Mouse (Mus musculus) neural tube, embryonic 12.5 days (tissue): Measurements from ENCODE around the gene Tcaim. TPM values are rescaled to one million over a fixed set of nuclear protein-coding genes. Genes with fewer than 3 reads are reported as not detected.
"Not testable (repeated sequence)": the region's sequence is repeated elsewhere in the genome, so short reads cannot be mapped to it uniquely, and the experiment has no call there.

Source experiments
- ATAC-seq: fragments of 200-750 bp; cut with Nextera tagmentation; 2 replicates; pipeline ENCODE4 v1.8.0; 2017; ENCODE audit warnings: low read depth, mild to moderate bottlenecking, moderate TSS enrichment, moderate library complexity; ENCODE audit not compliant: low FRiP score
- H3K27ac ChIP-seq: fragments of 300-500 bp; sonication (generic); 2 replicates; pipeline ENCODE4 v1.5.1; 2016
- H3K27me3 ChIP-seq: fragments of 300-500 bp; sonication (generic); replicated peaks from 2 replicates; pipeline ENCODE4 v1.6.1; 2016; ENCODE audit warnings: mild to moderate bottlenecking
- H3K36me3 ChIP-seq: fragments of 300-500 bp; sonication (generic); 2 replicates; pipeline ENCODE4 v1.6.1; 2016; ENCODE audit warnings: mild to moderate bottlenecking
- H3K4me1 ChIP-seq: fragments of 300-500 bp; sonication (generic); 2 replicates; pipeline ENCODE4 v1.6.1; 2016
- H3K4me2 ChIP-seq: fragments of 300-500 bp; sonication (generic); replicated peaks from 2 replicates; pipeline ENCODE4 v1.6.1; 2016; ENCODE audit warnings: mild to moderate bottlenecking
- H3K4me3 ChIP-seq: fragments of 300-500 bp; sonication (generic); 2 replicates; pipeline ENCODE4 v1.5.1; 2016
- H3K9ac ChIP-seq: fragments of 300-500 bp; sonication (generic); 2 replicates; pipeline ENCODE4 v1.6.1; 2016; ENCODE audit warnings: mild to moderate bottlenecking
- H3K9me3 ChIP-seq: fragments of 300-500 bp; sonication (generic); 2 replicates; pipeline ENCODE4 v1.6.1; 2016; ENCODE audit warnings: mild to moderate bottlenecking
- WGBS: fragments of 180-500 bp; shearing (Covaris S2); methylation state at CpG from one replicate; pipeline ENCODE4 v1.1.7; 2016; 5-methylcytosine and 5-hydroxymethylcytosine counted together
- polyA plus RNA-seq: library from polyadenylated mRNA; unstranded; fragments of >200 nt; fragmentation: Nextera tagmentation; extraction: Ambion mirVana; gene quantifications from 2 replicates; pipeline ENCODE4 v1.2.1, GENCODE M21; 2016

Gene Tcaim
- polyA plus RNA-seq, 1 experiment from 2014 or later = 7.8 TPM

- H3K4me3 ChIP-seq = no peak overlapping the region
- H3K9me3 ChIP-seq = no peaks in the 10 kb centered on the region
- no peaks in the 10 kb centered on the region for H3K4me1 ChIP-seq
- no peaks in the 10 kb centered on the region for H3K27me3 ChIP-seq
- H3K9ac ChIP-seq = no peak overlapping the region
- no peak for ATAC-seq
- 96% methylated on average over 4 of the region's 4 CpGs for WGBS
- H3K4me2 ChIP-seq = no peak overlapping the region
- H3K27ac ChIP-seq = no peak overlapping the region
- H3K36me3 ChIP-seq = peaks cover 41% of the 10 kb centered on the region
Measured at GRCm38 (mm10) chr9:122826743-122827142, 21.4 kb downstream of the Tcaim start.

DNA sequence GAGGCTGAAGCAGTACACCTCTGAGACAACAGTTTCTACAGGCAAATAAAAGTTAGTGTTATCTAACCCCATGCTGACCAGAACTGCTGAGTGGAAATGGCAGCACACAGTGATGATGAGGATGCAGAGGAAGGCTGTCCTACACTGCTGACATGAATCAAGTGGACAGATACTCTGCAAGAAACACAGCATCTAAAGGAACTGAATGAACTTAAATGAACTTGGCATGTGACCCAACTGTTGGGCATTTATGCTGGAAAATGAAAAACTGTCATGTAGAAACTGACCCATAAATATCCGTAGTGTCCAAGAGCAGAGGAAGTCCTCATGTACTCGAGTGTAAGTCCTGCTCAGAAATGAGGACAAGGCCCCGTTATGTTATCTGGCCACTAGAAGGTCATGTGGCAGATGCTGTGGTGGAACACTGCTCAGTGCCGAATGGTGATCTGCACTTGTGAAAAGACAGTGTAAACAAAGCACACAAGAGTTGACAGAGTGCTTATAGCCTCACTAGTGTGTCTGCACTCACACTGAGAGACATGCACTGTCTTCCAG lies 24.6 kb downstream of the Tcaim start:
- H3K9ac ChIP-seq = no peak overlapping the region
- no peaks in the 10 kb centered on the region for H3K9me3 ChIP-seq
- no peaks in the 10 kb centered on the region for H3K27me3 ChIP-seq
- ATAC-seq = no peak
- H3K4me2 ChIP-seq = no peak overlapping the region
- peaks cover 41% of the 10 kb centered on the region for H3K36me3 ChIP-seq
- H3K4me1 ChIP-seq = no peaks in the 10 kb centered on the region
- no peak overlapping the region for H3K4me3 ChIP-seq
- no peak overlapping the region for H3K27ac ChIP-seq
- 80% methylated on average over 4 of the region's 4 CpGs for WGBS

DNA sequence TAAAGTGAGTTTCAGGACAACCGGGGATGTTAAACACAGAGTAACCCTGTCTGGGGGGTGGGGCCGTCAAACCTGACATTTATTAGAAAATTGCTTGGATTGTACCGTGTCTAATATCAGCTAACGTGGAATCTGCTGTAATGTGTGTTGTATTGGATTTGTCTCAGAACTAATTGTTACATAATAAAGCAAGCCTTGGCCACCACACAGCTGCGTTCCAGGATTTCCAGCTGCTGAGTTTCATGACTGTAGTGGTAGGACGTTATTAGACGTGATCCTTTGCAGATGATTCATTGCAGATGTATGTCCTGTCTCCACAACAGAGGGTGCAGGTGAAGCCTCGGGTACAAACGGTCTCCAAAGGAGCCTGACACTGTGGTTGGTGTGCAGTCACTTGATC lies 30.8 kb downstream of the Tcaim start:
- H3K9me3 ChIP-seq = no peaks in the 10 kb centered on the region
- no peak overlapping the region for H3K4me2 ChIP-seq
- H3K4me1 ChIP-seq = peaks cover 9% of the 10 kb centered on the region; the same call in 1 of the 2 replicates
- WGBS = 74% methylated on average over 9 of the region's 9 CpGs
- no peak overlapping the region for H3K4me3 ChIP-seq
- ATAC-seq = no peak
- H3K9ac ChIP-seq = no peak overlapping the region
- H3K27me3 ChIP-seq = no peaks in the 10 kb centered on the region
- H3K27ac ChIP-seq = no peak overlapping the region
- H3K36me3 ChIP-seq = peaks cover 8% of the 10 kb centered on the region

- Histone ChIP-seq H3K9ac (no peak overlapping the region), H3K4me1 (peaks cover 9% of the 10 kb centered on the region; the same call in 1 of the 2 replicates), H3K27me3 (no peaks in the 10 kb centered on the region), H3K27ac (no peak overlapping the region), H3K4me2 (no peak overlapping the region), H3K9me3 (no peaks in the 10 kb centered on the region), H3K36me3 (peaks cover 8% of the 10 kb centered on the region), H3K4me3 (no peak overlapping the region)
- 56% methylated on average over 6 of the region's 6 CpGs for WGBS
- peak; percentile 68 for ATAC-seq
Measured at GRCm38 (mm10) chr9:122836790-122837189, 31.5 kb downstream of the Tcaim start.

DNA sequence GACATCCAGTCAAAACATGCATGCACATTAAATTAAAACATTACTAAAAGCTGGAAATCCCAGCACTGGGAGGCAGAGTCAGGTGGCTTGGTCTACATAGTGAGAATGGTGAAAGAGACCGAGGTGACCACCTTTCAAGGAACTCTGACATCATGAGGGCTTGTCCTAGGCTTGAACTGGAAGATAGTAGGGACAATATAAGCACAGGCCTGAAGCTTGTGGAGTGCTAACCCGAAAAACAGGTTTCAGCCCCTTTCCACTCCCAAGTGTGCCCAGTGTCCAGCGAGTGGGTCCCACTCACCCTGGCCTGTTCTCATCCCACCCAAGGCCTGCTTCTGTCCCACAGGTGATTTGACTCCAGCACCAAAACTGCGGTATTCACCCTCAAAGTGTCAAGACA lies 31.9 kb downstream of the Tcaim start:
- peaks cover 8% of the 10 kb centered on the region for H3K36me3 ChIP-seq
- no peaks in the 10 kb centered on the region for H3K9me3 ChIP-seq
- H3K27me3 ChIP-seq = no peaks in the 10 kb centered on the region
- WGBS = 89% methylated on average over 4 of the region's 4 CpGs
- no peak overlapping the region for H3K4me3 ChIP-seq
- no peak for ATAC-seq
- H3K4me2 ChIP-seq = no peak overlapping the region
- H3K9ac ChIP-seq = no peak overlapping the region
- peaks cover 9% of the 10 kb centered on the region; the same call in 1 of the 2 replicates for H3K4me1 ChIP-seq
- no peak overlapping the region for H3K27ac ChIP-seq

GRCm38 (mm10) chr9:122837680-122838079 lies 32.3 kb downstream of the Tcaim start:
- H3K9ac ChIP-seq = no peak overlapping the region
- no peak for ATAC-seq
- H3K4me2 ChIP-seq = no peak overlapping the region
- H3K36me3 ChIP-seq = peaks cover 8% of the 10 kb centered on the region
- H3K27me3 ChIP-seq = no peaks in the 10 kb centered on the region
- 29% methylated on average over 16 of the region's 16 CpGs for WGBS
- H3K4me3 ChIP-seq = no peak overlapping the region
- no peak overlapping the region for H3K27ac ChIP-seq
- peaks cover 9% of the 10 kb centered on the region; the same call in 1 of the 2 replicates for H3K4me1 ChIP-seq
- no peaks in the 10 kb centered on the region for H3K9me3 ChIP-seq

DNA sequence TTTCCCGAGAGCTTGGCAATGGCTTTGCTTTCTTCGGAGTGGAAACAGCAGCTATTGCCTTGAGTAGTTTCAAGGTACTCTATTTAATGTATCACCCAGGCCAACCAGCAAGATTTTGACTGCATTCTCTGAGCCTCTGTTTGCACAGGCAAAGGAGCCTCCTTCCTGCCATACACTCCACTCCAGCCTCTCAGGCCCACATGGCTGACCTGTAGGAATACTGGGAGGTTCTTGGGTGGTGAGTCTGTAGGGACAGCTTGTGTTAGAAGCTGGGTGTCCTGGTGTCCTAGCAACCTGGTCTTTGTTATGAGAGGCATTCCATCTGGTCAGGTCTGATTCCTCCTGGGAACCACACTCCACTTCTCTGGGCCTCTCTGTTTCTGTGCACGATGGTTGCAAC lies 38.4 kb downstream of the Tcaim start, which contains the start of gene Gm35549:
Gene Gm35549, minus strand, starts transcription at position 276 of the 400 bp plus-strand sequence.
- no peaks in the 10 kb centered on the region for H3K27me3 ChIP-seq
- no peaks in the 10 kb centered on the region for H3K4me1 ChIP-seq
- peaks cover 6% of the 10 kb centered on the region; the same call in 1 of the 2 replicates for H3K36me3 ChIP-seq
- H3K9ac ChIP-seq = no peak within 1 kb of the TSS
- H3K27ac ChIP-seq = no peak within 1 kb of the TSS
- no peak within 1 kb of the TSS for H3K4me3 ChIP-seq
- ATAC-seq = no peak
- no peaks in the 10 kb centered on the region for H3K9me3 ChIP-seq
- no peak within 1 kb of the TSS for H3K4me2 ChIP-seq
- WGBS = 85% methylated on average over 3 of the region's 3 CpGs

DNA sequence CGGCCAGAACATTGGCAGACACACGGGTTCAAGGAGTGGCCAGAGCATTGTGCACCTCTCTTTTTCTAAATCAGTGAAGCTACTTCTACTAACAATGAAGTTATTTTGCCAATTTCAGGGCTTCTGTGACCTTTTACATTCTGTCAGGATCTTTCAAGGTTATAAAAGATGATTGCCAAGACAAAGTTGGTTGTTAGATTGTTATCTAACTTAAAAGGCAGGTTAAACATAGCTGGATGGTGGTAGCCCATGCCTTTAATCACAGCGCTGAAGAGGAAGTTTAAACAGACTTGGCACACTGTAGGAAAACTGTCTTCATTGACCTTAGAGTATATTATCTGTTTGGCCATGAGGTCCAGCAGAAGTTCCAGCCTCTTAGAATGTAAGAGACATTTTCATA lies 40.3 kb downstream of the Tcaim start:
- Histone ChIP-seq H3K4me3 (no peak overlapping the region), H3K4me2 (no peak overlapping the region), H3K9ac (no peak overlapping the region), H3K27ac (no peak overlapping the region), H3K9me3 (peaks cover 10% of the 10 kb centered on the region), H3K27me3 (no peaks in the 10 kb centered on the region), H3K4me1 (no peaks in the 10 kb centered on the region), H3K36me3 (peaks cover 23% of the 10 kb centered on the region)
- no peak for ATAC-seq
- 87% methylated on average over 3 of the region's 3 CpGs for WGBS

- Histone ChIP-seq H3K9me3 (peaks cover 10% of the 10 kb centered on the region), H3K4me3 (no peak overlapping the region), H3K27me3 (no peaks in the 10 kb centered on the region), H3K4me1 (no peaks in the 10 kb centered on the region), H3K36me3 (peaks cover 28% of the 10 kb centered on the region), H3K27ac (no peak overlapping the region), H3K4me2 (no peak overlapping the region), H3K9ac (no peak overlapping the region)
- no peak for ATAC-seq
Measured at GRCm38 (mm10) chr9:122846156-122846555, 40.8 kb downstream of the Tcaim start.

GRCm38 (mm10) chr9:122847811-122848311 lies 42.5 kb downstream of the Tcaim start:
- Histone ChIP-seq H3K9me3 (peaks cover 10% of the 10 kb centered on the region), H3K36me3 (peaks cover 45% of the 10 kb centered on the region)
- not testable (repeated sequence) for H3K4me3 ChIP-seq, H3K27me3 ChIP-seq, H3K4me1 ChIP-seq, H3K9ac ChIP-seq, H3K27ac ChIP-seq, H3K4me2 ChIP-seq, ATAC-seq
- 92% methylated on average over 8 of the region's 8 CpGs for WGBS

DNA sequence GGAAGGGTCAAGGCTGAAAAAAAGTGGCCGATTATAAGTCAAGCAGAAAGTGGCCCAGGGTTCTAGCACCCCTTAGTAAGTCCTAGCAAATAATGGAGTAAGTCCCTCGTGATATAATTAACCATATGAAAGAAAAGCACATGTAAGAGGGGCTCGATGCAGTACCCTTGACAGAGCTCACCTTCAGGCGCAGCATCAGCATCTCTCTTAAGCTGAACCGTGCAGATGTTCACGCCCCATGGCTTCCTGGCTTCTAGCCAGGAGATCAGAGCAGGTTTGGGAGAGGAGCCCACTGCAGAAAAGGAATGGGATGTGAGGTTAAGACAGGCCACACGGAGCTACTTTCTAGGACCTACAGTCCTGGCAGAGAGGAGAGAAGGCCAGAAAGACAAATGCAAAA lies 49.2 kb downstream of the Tcaim start:
- ATAC-seq = no peak
- H3K9ac ChIP-seq = no peak overlapping the region
- H3K36me3 ChIP-seq = peaks cover 93% of the 10 kb centered on the region
- 95% methylated on average over 7 of the region's 7 CpGs for WGBS
- H3K9me3 ChIP-seq = peaks cover 8% of the 10 kb centered on the region
- no peak overlapping the region for H3K4me3 ChIP-seq
- no peaks in the 10 kb centered on the region for H3K4me1 ChIP-seq
- no peak overlapping the region for H3K27ac ChIP-seq
- no peaks in the 10 kb centered on the region for H3K27me3 ChIP-seq
- no peak overlapping the region for H3K4me2 ChIP-seq

DNA sequence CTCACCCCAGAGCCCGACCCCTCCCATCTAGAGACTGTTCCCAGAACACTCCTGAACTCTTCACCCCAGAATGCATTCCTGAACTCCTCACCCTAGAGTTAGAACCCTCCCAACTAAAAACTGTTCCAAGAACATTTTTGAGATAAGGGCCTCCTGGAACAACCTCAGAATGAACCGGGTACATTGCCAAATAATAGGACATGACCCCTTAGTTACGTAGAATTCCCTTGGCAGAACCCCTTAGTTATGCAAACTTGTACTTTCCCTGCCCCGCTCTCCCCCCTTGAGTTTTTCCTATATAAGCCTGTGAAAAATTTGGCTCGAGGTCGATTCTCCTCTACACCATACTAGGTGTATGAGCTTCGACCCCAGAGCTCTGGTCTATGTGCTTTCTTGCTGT lies 49.8 kb downstream of the Tcaim start:
- 98% methylated on average over 3 of the region's 7 CpGs for WGBS
- H3K9ac ChIP-seq, H3K4me1 ChIP-seq, H3K27me3 ChIP-seq, H3K9me3 ChIP-seq, H3K4me3 ChIP-seq, H3K4me2 ChIP-seq, ATAC-seq, H3K27ac ChIP-seq: not testable (repeated sequence)
- H3K36me3 ChIP-seq = peaks cover 93% of the 10 kb centered on the region

GRCm38 (mm10) chr9:122855617-122856016 lies 50.3 kb downstream of the Tcaim start:
- WGBS = 98% methylated on average over 4 of the region's 4 CpGs
- H3K9ac ChIP-seq = no peak overlapping the region
- no peak for ATAC-seq

More at GRCm38 (mm10) chr9:122855617-122856016, 50.3 kb downstream of the Tcaim start:
- Histone ChIP-seq H3K27ac (no peak overlapping the region), H3K27me3 (no peaks in the 10 kb centered on the region), H3K4me2 (no peak overlapping the region), H3K4me3 (no peak overlapping the region), H3K9me3 (peaks cover 9% of the 10 kb centered on the region; the same call in 1 of the 2 replicates), H3K4me1 (no peaks in the 10 kb centered on the region), H3K36me3 (peaks cover 93% of the 10 kb centered on the region)
